Mouse (Mus musculus) cerebellum, postnatal 10 days (tissue): ENCODE results near the gene Gpd2.
A peak's percentile ranks its signal among the peaks of the same experiment; 100 is the strongest.

Experiments used
- DNase-seq, 2 experiments: peaks; one replicate each; pipeline ENCODE4 v3.0.0; 2021; ENCODE audit warnings: mixed read lengths in 2 of 2

Gene Gpd2

GRCm38 (mm10) chr2:57304212-57304611, 66.8 kb downstream of the Gpd2 start:
- no peak for DNase-seq

DNA sequence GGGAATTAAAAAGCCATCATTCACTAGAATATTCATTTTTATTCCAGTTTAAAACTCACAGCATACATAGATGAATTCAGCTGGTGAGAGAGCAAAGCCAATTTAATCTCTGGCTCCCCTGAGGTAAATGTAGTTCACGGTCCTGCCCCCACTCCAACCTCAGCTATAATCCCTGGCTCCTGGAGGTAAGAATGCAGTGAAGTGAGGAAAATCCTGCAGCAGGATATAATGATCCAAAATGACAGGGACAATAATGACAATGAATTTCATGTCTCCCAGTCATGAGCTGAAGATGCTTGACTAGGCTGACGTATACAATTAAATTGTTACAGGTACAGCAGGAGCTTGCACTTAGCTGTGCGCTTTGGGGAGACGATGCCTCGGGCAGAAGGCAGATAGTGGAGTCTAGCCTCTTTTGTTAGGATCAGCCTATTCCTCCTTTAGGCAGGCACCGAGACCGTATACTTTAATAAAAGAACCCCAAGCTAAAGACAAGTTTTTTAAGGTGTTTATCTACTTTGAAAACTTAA, 74.9 kb downstream of the Gpd2 start:
- no peak for DNase-seq

DNA sequence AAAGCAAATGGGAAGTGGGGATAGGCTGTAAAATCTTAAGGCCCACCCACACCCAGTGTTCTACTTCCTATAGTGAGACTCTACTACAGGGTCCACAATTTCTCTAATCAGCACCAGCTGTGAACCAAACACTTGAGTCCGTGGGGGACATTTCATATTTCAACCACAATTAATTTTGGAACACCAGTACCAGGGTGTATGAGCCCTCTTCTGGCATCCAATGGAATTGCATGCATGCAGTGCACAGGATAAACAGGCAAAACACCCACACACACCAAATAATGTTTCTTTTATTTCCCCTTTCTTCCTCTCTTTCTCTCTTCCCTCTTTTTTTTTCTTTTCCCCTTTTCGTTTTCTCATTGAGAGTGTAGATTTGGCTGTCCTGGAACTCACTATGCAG, 78.6 kb downstream of the Gpd2 start:
- DNase-seq, result peak; percentile 52 to 64

DNA sequence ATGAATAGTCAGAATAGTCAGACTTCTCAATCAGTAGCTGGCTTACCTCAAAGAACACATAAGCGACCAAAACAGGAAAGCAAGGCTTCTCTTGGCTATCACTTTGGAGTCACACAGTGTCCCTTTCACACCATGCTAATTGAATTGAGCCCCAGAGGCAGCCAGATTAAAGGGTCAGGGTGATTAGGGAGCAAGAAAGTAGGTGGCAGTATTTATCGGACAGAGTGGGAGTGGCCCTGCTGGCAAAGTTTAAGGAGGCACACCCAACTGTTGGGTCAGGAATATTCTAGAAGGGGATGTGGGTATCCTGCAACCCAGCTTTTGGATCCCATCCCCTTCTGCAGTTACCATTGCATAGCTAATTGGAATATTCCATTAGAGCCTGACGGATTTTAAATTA, 80.9 kb downstream of the Gpd2 start:
- no peak for DNase-seq

- no peak for DNase-seq
Observed at GRCm38 (mm10) chr2:57326091-57326490, 88.7 kb downstream of the Gpd2 start.

- DNase-seq, result no peak
Observed at GRCm38 (mm10) chr2:57329327-57329726, 91.9 kb downstream of the Gpd2 start.

GRCm38 (mm10) chr2:57330812-57331211, 93.4 kb downstream of the Gpd2 start:
- DNase-seq, result no peak

GRCm38 (mm10) chr2:57331266-57331665, 93.8 kb downstream of the Gpd2 start:
- no peak for DNase-seq

DNA sequence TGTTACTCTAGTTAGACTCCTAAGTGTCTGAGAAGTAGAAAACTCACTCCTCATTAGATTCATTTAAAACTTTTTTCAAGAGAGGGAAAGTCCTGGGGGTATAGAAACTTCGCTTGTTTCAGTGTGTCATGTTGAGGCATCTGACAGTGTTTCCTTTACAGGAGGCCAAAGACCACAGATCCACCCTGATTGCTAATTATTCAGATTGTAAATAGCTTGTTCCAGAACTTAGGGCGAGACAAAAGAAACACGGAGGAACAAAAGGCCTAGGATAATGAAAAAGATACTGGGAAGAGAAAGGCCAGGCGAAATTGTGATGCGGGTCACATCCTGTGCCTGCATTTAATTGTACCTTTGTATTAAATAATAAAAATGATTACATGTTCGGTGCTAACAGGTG, 96.0 kb downstream of the Gpd2 start:
- DNase-seq, result no peak

GRCm38 (mm10) chr2:57335397-57335796, 98.0 kb downstream of the Gpd2 start:
- no peak for DNase-seq

DNA sequence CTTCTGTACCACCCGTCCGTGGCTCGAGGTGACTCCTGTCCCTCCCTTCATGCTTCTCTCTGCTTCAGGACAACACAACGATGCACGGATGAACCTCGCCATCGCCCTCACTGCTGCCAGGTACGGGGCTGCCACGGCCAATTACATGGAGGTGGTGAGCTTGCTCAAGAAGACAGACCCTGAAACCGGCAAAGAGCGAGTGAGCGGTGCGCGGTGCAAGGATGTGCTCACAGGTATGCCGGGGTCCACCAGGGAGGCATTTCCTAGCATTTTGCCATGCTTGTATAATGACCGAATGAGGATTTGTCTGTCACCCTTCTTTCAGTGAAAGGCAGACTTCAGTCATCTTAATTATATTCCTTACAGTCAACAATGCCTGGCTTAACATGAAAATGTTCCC, 101.3 kb downstream of the Gpd2 start:
- DNase-seq, result no peak

DNA sequence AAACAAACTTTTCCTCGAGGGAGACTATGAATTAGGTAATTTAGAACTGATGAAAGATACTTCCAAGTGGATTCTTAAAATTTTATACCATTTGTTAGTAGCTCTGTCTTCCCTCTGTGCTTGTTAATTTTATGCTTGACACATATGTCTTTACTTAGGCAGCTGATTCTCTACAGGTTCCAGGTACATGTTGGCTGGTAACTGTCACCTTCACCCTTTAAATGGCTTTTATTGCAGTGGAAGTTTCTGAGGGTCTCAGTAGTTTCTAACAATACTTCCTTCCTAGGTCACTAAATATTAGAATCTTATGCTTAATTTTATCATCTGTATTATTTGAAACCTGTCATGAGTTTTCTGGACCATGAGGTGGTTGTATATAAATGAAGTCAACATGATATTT, 105.5 kb downstream of the Gpd2 start:
- DNase-seq, result no peak

- DNase-seq, result peak; percentile 10 to 19
Observed at GRCm38 (mm10) chr2:57350615-57351014, 113.2 kb downstream of the Gpd2 start.

GRCm38 (mm10) chr2:57353722-57354432, 116.4 kb downstream of the Gpd2 start:
- no peak for DNase-seq

GRCm38 (mm10) chr2:57354848-57355247, 117.4 kb downstream of the Gpd2 start:
- DNase-seq, result no peak

DNA sequence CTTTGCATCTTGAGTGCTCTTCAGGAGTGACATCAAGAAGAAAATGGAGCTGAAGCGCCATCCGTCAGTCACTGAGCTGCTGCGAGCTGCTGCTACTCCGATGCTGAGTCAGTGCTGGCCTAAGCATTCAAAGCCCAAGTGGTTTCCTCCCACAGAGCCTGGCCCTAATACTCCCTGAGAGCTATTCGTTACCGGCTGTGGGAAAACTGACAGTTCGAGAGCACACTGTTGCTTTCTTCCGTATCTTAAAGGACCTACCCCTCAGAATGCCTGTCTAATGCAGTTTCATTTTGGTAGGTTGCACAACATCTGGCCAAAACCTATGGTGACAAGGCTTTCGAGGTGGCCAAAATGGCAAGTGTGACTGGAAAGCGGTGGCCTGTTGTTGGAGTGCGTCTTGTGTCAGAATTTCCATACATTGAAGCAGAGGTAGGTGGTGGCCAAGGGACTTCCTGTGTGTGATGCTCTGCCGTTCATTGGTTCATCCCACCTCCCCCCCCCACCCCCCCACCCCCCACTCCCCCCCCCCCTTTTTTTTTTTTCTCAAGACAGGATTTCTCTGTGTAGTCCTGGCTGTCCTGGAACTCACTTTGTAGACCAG, 118.9 kb downstream of the Gpd2 start:
- DNase-seq, result no peak

DNA sequence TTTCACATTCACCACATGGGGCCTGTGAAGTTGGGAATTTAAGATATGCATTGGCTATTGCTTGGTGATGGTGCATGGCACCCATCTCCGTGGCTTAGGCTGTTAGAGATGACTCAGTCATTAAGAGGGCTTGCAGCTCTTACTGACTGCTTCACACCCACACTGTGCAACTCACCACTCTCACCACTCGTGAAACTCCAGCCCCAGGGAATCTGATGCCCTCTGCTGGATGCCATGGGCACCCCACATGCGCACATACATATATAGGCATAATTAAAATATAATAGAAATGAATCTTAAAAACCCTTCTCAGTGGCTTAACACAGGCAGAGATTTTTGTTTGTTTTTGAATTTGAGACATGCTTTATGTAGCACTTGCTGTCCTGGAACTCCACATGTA, 125.1 kb downstream of the Gpd2 start:
- DNase-seq, result no peak

- DNase-seq, result peak; percentile 30 to 45
Observed at GRCm38 (mm10) chr2:57374647-57375046, 137.2 kb downstream of the Gpd2 start.

DNA sequence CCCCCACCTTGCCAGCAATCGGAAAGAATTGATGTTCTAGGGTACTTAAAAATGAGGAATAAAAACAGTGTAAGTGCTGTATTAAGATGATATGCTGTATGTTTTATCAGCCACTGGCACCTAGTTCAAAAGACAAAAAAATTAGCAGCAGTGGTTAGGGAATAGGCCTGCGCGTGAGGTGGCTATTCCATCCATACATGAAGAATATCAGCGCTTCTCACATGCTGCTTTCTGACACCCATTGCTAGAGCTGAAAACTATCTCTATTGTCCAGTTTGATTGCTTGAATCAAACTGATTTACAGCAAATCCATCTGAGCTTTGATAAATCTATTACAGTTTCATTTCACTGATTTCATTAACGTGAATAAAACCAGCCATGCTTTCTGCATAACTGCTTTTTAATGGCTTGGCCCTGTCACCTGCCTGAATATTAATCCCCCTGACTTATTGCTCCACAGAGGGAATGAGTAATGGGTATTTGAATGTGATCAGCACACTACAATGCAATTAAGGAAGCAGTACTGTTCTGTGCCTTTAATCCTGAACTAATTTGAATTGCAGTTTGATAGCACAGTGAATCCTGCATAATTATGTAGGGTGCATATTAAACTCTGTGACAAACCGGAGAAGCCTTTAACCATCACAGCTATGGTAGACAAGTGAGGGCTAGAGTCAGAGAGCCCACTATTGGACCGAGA, 137.9 kb downstream of the Gpd2 start:
- DNase-seq, result no peak

- DNase-seq, result peak; percentile 24 to 44
Observed at GRCm38 (mm10) chr2:57378147-57378889, 140.9 kb downstream of the Gpd2 start.

DNA sequence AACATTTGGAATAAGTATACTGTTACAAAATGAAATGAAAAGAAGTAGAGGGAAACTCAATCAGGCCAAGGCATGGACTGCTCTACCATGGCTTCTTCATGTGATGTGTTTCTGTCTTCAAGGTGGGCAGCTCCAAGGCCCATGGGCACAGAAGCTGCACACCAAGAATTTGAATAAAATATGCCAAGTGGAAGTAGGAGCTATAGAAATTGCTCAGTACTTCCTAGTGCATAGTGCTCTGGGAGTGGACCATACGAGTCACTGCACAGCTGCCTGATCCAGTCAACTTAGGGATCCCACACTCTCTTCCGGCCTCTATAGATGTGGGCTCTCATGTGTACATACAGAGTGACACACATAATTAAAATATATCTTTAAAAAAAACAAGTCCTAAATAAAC, 147.2 kb downstream of the Gpd2 start:
- DNase-seq, result no peak

DNA sequence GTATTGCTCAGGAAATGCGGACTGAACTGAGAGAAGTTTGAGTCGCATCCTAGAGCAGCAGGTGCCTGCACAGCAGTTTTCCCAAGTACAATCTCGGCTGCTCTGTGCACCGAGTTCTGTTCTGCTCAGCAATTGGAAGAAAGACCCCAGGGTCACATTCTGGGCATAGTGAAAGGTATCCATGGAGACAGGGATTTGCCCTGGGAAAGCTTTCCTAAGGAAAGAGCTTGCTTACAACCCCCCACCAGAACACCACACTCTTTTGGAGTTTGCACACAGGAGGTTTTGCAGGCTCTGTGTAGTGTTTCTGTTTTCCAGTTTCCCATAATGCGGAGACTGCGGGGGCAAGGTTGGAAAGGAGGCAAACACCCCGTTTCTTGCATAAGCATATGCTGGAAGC, 150.4 kb downstream of the Gpd2 start:
- peak in 1 of 2 experiments; percentile 6 for DNase-seq

DNA sequence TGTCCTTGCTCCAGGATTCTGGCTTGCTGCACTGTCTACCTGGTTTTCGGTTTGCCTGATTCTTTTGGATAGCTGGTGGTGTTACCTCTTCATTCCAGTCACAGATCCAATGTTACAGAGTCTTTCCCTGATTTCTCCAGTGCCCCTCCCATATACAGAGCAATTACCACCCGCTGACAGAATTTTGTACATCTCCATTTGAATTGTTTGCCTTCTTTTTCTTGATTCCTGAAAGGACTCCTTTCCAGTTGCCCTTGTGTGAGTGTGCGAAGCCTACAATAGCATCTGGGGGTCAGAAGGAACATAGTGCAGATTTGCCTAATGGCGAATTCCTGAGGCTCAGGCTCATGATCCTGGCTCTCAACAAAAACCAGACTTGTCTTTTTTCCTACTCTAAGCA, 157.6 kb downstream of the Gpd2 start:
- DNase-seq, result no peak
